Mouse (Mus musculus) layer of hippocampus, adult 18-20 months (tissue): ENCODE data around the gene Iqcn. TPM values are rescaled to one million over a fixed set of nuclear protein-coding genes. Genes with fewer than 3 reads are reported as not detected.

Experiments
- DNase-seq, 2 experiments: peaks; one replicate each; pipeline ENCODE4 v3.0.0; 2022; ENCODE audit warnings: low spot score in 2 of 2
- long read RNA-seq: library from polyadenylated mRNA; stranded (forward); transcript quantifications from one replicate; pipeline ENCODE4 v2.0.0, GENCODE M21; 2021
- total RNA-seq, 2 experiments: library from RNA; stranded (reverse); gene quantifications; 2 replicates each; pipeline ENCODE4 v1.2.3; 2021

Gene Iqcn
- under 1 TPM in 1 of 2 experiments, not detected in 1; 0.07 TPM for total RNA-seq
- long read RNA-seq = 0 reads

GRCm38 (mm10) chr8:70703287-70703686 lies at the start of gene Iqcn:
Gene Iqcn (plus strand): TSS chr8:70703457.
- DNase-seq = no peak

DNA sequence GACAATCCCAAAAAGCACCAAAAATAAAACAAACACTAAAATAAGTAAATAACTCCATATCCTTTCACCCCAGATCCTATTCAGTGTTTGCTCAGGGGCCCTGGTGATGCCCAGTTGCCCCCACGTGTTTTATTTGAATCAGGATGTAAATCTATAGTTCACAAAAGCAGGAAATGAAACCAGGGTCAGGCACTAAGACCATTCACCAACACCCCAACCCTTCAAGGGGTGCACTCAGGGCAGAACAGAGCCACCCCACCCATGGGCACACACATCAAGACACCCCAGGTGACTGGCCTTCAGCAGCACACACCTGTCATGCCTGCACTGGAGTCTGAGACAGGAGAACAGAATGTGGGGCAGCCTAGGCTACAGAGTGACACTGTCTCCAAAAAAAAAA lies 49.1 kb upstream of the Iqcn start:
- DNase-seq = no peak

GRCm38 (mm10) chr8:70655469-70655868 lies 47.8 kb upstream of the Iqcn start:
- no peak for DNase-seq

GRCm38 (mm10) chr8:70656193-70656790 lies 47.0 kb upstream of the Iqcn start:
- DNase-seq = no peak

DNA sequence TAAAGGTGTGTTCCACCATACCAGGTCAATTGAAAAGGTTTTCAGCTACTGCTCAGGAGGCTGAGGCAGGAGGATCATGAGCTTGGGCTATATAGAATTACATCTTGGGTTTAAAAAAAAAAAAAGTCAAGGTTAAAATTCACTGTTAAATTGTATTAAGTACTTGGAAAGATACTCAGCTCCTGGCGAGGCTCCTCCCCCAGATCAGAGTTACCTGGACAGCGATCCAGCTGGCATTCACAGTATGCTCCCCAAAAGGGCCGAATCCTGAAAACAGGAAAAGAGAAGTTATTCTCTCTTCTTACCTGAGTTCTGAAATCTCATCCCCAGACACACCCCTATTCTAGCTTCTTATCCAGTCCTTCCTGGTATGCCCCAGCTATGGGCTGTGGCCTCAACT lies 46.0 kb upstream of the Iqcn start:
- no peak for DNase-seq

DNA sequence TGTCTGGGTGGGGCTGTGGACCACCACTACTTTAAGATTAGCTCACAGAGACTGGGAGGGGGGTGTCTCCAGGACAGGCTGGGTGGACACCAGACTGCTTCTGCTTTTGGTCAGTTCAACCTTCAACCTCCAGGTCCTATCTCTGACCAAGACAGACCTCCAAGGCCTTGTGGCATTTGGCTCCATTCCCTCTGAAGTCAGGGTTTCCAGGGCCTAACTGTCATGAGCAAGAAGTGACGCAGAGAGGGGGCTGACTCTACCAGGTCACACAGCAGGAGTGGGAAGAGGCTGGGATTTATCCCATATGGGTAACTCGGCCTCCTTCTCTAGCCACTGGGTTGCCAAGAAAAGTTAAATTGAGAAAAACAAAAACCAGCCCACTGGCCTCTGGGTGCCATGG lies 45.5 kb upstream of the Iqcn start:
- DNase-seq = no peak

DNA sequence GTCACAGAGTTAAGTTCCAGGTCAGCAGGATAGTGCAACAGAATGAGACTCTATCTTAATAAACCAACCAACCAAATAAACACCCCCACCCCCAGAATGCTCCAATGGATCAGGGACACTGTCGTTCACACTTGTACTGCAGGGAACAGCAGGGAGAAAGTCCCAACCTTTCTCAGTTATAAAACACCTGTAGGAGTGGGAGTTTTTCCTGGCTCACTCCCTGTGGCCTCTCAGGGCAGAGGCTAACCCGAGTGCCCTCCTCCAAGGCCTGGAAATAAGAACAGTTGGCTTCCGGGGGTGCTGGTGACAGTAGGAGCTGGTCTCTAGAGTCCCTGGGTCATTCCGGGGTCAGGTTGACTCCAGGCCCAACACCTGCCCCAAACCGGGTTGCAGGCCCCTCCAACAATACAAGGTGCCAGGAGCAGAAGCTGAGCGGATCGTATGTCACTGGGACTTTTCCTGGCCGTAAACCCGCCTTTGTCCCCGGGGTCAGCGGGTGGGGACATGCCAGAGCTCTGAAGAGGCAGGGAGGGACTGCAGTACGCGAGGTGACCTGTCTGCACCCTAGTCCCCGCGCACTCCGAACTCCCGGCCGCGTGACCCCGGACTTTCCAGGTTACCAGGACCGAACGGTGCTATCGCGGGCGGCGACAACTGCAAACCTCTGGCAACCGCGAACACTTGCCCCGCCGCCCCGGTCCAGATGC lies 44.2 kb upstream of the Iqcn start:
- DNase-seq = no peak

DNA sequence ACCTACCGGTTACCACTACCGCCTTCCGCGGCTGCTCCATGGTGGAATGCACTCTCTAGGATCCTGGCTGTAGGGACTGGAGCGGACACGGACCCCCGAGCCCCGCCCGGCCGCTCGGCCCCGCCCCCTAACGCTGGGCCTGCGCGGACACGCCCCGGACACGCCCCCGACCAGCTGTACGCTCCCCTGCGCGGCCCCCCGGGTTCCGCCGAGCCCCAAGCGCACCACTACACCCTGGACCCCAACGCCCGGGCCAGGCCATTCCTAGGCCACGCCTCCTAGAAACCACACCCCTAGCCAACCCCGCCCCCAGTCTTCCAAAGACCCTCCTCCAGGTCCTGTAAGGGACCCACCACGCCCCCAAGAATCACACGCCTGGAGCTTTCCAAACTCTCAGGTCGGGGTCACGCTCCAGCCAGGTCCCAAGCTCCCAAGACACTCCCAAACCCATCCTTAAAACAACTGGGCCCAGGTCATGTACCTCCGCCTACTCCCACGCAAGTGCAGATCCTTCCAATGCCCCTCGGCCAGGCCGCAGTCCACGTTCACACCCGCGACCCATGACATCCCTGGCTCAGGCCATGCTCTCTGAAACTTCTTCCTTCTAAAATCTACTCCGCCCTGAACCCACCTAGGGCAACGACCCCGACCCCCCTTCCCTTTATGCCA lies 43.5 kb upstream of the Iqcn start:
- peak; percentile 43 to 73 for DNase-seq

- DNase-seq = no peak
Measured at GRCm38 (mm10) chr8:70660273-70660725, 43.0 kb upstream of the Iqcn start, which contains the start of gene Pgpep1. Gene Pgpep1 (minus strand): TSS chr8:70660388.

DNA sequence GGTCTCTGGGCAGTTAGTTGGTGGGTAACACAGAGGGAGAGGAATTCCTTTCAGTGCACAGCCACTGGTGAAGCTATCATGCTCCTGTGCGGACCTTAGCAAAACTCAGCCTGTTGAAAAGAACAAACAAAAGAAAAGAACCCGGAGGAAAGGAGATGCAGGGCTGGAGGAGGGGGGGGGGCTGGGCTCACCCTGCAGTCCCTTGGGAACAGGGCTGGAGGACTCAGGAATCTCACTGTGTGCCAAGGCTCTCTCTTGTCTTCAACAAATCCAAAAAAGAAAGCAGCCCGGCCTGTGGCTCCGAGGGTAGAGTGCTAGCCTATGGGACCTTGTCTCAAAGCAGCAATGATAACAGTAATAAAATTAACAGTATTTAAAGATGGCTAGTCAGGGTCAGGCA lies 39.6 kb upstream of the Iqcn start:
- no peak for DNase-seq

- no peak for DNase-seq
Measured at GRCm38 (mm10) chr8:70664631-70665030, 38.6 kb upstream of the Iqcn start.

GRCm38 (mm10) chr8:70665599-70665998 lies 37.7 kb upstream of the Iqcn start:
- no peak for DNase-seq

DNA sequence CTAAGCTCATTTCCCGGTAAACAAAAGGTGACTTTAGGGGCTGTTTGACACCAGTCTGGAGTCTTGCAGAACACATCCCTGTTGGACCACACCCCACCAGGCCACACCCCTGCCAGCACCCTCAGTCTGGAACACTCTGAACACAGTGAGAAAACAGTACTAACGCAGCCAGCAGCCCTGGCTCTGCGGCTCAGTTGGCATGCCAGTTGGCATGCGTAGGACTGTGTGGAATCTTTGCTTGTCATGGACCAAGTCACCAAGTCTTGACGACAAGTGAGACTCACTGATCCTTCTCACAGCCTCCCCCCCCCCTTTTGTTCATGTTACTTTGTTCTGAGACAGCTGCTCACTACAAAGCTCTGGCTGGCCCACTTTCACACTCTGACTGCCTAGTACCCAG lies 36.2 kb upstream of the Iqcn start:
- DNase-seq = peak; percentile 67 to 85

DNA sequence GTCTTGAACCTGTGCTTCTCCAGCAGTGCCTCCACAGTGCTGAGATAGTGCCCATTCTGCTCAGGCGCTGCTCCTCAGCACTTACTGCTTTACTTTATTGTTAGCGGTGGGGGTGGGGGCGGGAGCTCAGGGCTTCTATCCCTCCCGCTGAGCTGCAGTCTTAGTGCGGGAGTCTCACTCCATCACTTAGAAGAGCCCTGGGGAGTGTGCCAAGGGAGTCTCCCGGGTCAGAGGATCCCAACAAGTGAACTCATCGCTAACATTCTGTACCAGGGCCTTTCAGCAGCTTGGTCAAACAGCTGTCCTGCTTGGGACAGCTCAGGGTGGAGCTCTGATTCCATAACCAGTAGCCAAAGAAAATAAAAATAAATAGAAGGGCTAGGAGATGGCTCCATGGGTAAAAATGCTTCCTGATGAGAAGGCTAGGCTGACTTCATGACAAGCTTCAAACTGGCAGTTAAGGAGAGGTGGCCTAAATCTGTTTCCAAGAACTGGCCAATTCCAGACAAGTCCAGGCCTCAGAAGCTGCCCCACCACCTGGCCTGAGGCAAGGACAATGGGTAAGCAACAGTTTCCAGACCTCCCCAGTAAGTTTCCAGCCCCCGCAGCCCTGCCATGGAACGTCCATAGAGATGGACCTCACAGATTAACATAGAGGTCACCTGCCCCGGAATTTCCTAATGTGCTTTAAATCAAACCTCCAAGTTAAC lies 31.5 kb upstream of the Iqcn start:
- no peak for DNase-seq

GRCm38 (mm10) chr8:70672325-70673078 lies 30.8 kb upstream of the Iqcn start:
- DNase-seq = no peak

GRCm38 (mm10) chr8:70673079-70673856 lies 30.0 kb upstream of the Iqcn start, which contains the start of gene Lsm4:
Gene Lsm4 (plus strand): TSS chr8:70673248.
- DNase-seq = peak; percentile 98 to 99

DNA sequence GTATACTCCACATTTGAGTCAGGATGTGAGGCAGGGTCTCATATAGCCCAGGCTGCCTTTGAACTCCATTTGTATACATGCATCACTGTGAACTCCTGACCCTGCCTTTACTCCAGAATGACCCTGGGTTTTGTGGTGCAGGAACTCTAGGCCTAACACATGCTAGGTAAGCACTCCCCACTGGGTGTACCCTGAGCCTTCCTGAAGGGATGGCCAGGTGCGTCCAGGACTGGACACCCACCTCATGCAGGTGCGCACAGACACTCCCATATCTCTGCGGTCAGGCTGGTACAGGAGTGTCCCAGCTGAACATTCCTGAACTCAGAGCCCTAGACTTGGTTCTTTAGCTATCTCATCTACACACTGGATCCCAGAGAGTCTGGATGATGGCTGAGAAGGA lies 29.1 kb upstream of the Iqcn start:
- DNase-seq = no peak

DNA sequence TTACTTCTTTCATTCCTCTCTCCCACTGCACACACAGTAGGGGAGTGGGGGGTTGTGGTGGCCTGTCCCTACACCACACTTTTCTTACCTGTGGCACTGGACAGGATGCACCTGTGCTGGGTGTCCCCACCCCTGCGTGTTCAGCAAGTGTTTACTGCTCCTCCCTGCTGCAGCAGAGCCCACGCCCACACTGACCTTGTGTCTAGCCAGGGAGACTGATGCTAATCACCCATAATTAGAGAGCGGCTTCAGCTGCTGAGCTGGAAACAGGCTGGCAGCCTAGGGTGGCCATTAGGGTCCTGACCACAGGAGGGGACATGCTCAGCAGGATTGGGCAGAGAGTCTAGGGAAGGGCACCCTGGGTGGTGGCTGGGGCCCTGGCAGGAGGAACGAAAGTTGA lies 28.5 kb upstream of the Iqcn start:
- DNase-seq = no peak

GRCm38 (mm10) chr8:70675336-70675735 lies 27.9 kb upstream of the Iqcn start:
- DNase-seq = no peak

DNA sequence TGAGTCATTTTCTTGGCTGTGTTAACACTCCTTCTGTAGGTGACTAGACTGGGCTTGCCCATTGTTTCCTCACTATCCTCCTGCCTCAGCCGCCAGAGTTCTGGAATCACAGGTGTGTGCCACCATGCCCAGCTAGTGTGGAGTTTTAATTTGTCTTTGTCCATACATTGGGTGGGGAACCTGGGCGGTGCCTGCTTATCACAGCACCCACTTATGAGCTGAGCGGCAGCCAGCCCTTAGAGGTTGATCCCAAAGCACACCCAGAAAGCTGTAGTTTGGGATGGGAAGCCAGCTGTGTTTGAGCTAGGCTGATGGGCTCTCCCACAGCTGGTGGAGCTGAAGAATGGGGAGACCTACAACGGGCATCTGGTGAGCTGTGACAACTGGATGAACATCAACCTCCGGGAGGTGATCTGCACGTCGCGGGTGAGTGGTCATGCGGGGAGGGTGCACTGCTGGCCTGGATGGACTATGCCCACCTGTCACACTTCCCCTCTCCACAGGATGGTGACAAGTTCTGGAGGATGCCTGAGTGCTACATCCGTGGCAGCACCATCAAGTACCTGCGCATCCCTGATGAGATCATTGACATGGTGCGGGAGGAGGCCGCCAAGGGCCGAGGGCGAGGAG lies 25.7 kb upstream of the Iqcn start:
- DNase-seq = no peak
